Mouse (Mus musculus): ENCODE data around the gene Scn8a. TPM values are rescaled to one million over a fixed set of nuclear protein-coding genes. Genes with fewer than 3 reads are reported as not detected.

Scn8a gene
- polyA plus RNA-seq, 2 experiments from 2014 or later = 0.52 to 2.2 TPM

DNA sequence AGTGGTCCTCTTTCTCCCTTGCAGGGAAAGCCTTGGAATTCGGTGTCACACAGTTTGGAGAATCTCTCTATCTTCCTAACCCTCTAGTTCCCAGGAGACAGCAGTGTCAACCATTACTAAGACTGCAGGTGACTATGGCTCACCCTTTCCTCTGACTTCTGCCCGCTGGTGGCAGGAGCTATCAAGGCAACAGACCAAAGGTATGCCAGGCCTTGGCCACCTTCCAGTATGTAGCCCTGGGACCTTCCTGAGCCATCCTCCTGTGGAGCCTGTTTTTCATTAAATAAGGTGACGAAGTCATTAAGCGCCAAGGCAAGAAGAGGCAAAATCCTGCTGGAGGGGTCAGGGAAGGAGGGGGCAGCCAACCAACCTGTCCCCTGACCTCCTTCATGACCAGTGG lies 205.5 kb downstream of the Scn8a start:
- no peak for ATAC-seq

DNA sequence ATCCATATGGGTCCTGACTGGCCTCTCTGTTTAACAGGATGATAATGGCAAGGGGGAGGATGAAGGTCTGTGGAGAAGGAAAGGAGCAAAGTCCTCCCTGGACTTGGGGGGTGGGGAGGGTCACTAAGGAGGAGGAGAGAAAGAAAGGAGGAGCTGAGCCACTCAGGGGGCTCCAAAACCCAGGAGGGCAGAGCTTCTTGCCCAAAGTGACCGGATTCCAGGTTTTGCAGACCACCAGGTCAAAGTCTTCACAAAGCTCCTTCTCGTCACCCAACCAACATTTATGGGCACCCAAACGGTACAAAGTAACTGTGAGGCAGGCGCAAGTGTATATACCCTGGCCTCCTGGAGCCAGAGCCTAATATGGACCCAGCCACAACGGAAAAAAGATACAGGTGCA lies 206.0 kb downstream of the Scn8a start:
- ATAC-seq = no peak

DNA sequence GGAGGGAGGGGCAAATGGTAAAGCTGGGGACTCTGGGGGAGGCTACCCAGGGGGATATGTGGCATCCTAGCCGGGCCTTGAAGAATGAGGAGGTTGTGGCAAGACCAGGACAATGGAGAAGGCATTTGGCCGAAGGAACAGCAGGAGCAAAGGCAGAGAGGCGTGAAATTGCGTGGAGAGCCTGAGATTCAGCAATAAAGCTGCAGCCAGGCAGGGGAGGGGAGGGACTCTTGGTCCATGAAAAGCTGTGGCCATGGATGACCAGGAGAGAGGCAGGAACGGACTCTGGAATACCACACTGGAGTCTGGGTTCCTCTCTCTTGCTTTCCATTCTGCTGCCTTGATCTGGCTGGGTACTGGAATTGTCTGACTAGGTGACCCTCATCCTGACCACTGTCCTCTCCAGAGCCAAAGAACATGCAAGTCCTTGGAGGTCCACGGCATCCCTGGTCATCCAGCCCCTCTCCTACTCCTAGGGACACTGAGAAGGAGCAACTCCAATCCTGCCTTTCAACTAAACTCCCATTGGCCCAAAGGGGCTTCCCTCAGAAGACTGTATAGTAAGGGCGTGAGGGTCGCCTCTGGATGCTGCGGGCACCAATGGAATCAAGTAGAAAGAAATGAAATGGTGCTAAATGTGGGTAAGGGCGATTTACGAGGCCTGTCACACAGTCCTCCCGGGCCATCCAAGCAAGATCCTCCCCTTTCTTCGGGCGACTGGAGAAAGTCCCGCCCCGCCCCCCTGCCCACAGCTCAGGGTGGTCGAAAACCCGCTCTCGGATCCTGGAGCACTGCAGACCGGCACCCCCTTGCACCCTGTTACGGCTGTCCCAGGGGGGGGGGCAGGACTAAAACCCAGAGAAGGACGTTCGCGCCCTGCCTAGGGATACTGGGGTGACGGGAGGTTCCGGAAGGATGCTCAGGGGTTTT lies 206.7 kb downstream of the Scn8a start:
- no peak for ATAC-seq

DNA sequence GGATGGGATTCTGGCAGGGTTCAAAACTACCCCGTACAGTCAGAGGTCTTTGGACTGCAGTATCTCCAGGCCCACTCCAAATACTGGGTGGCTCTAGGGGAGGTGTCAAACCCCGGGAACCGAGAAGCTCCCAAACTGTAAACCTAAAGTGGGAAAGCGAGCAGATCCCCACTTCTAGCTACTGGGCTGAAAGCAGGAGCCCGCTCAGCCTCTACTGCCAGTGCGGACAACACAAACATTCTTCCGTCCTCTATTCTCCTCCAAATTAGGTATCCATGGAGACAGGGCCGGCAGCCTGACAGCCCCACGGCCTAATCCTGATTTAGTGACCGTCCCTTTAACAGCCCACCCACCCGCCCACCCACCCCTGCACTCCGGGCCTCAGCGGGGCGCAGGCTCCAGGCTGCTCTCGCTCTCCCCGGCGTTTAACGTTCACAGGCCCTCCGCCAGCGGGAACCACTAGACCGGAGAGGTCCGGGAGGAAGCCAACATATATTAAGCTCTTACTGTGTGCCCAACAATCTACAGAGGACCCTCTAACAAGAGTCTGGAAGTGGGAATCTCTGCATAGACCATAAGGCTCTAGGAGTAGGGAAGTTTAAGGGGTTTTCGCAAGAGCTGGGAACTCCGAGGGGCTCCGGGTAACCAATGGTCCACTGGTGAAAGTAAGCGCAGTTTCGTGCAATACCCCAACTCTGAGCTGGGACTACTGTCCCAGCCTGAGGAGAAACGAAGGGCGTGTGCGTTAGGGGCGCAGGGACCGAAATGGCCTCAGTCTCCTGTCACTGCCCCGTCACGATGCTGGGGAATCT lies 207.5 kb downstream of the Scn8a start:
- ATAC-seq = no peak

DNA sequence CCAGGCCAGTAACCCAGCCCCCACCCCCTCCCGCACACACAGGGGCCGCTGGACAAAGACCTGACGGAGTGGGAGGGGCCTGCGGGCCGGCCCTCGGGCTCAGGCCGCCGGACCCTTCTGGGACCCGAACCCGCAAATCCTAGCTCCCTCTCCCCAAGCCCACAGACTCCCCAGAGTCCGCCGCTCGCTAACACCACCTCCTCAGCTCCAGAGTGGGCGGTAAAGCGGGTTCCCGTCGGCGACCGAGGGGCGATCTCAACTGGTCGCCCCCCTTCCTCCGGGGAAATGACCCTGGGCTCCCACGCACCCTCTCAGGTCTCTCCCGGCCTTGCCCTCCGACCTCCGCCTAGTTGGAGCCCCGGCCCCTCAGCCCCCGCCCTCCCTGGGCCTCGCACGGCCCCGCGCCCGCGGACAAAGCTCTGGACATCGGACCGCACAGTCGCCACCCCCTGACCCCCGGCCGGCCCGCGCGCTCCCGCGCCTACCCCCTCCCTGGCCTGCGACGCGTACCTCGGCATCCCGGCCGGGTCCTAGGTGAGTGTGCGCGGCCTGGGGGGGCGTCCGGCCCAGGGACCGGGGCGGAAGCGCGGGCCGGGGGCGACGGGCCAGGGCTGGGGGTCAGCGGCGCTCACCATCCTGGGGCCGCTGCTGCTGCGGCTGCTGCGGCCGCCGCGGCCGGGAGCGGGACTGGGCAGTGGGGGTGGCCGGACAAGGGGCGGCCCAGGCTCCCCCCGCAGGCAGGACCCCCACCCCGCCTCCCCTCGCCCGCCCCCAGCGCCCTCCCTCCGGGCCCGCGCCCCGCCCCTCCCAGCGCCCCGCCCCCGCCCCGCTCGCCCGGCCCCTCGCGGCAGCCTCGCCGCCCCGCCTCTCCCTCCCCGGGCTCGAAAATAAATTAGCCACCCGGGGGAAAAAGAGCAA lies 208.4 kb downstream of the Scn8a start, which contains the start of gene Fignl2:
Fignl2 (minus strand) TSS at position 755 of the 918 bp plus-strand sequence.
- no peak for ATAC-seq

DNA sequence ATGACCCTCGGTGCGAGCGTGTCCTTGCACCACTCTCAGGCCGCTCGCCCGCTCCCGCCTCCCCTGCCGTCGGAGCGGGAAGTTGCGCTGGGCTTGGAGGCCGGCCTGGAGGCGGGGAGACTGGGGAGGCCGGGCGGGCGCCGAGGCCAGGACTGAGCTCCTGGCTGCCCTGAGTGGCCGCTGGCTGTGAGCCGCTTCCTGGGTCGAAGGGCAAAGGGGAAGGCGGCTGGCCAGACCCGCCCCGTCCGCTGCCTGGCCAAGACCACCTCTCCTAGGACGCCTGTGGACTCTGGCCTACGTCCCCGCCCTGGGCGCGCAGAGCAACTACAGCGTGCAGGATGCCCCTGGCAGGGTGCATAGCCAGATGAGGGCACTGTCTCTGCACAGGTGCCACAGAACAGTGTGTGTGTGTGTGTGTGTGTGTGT lies 209.1 kb downstream of the Scn8a start:
- ATAC-seq = no peak

DNA sequence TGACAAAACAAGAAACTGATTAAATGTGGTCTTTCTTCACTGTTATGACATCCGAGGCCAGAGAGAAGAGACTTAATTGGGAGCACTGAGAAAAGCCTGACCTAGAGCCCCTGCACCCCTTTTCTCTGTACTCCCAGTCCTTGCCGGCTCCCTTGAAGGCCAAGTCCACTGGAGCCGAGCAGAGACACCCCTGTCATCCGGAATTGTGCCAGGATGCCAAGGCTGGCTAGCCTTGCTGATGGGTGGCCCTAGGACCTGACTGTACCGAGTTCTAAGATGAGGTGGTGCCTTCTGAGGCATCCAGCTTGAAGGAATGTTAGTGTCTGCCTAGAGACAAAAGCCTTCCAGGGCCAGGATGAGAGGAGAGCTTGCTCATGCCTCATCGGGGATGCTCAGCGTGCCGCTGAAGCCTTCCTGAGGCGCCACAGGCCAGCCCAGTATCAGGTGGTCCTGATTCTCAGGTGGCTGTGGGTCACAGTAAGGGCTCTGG lies 210.4 kb downstream of the Scn8a start:
- no peak for ATAC-seq

DNA sequence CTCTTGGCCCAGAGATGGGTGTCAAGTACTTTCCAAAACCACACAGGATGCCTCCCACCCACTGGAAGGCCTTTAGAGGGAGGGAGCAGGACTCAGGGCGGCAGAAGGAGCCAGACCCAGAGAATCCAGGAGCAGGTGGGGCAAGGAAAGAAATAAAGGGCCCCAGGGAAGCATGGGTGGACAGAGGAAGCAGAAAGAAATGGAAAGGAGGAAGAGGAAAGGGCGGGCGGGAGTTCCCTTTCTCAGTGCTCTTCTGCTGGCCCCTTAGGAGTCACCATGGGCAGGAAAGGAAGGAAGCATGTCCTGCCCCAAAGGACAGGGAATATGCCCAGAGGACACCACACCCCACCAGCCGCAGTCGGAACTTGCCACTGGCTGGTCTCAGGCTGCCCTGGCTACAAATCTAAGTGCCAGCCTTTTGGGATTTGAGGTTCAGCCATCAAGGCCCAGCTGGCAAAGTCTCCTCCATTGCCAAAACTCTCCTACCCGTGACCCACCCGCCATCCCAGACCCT lies 211.4 kb downstream of the Scn8a start:
- ATAC-seq = no peak

DNA sequence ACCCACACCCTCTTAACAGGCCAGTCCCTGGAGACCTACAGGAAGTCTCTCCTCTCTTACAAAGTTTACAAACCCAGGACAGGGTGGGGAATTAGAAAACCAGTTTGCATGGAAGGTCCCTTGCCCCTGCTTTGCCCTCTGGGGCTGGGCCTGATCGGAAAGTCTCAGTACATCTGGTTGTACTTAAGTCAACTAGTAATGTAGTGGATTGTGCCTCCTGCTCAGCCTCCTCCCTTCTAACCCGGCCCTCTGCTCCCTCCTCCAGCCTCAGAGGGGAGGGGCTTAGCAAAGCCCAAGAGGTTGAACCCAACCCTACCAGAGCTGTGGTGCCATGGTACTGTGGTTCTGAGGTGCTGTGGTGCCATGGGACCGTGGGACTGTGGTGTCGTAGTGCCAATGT lies 212.6 kb downstream of the Scn8a start:
- no peak for ATAC-seq

DNA sequence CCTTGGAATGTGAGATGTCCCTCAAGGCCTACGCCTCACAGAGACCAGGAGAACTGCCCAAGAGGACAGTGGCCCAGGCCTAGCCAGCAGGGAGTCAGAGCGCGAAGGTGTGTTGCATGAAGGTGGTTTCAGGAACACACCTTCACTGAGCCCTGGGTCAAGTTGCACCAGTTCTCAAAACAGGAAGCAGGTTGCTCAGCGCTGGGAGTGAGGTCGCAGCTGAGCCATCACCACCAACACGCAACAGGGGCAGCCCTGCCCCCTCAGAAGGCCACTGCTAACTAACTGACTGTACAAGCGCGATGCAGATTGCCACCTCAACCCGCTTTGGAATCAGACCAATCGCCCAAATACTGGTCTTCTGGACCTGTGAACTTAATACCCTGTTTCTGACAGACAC lies 214.8 kb downstream of the Scn8a start:
- no peak for ATAC-seq

DNA sequence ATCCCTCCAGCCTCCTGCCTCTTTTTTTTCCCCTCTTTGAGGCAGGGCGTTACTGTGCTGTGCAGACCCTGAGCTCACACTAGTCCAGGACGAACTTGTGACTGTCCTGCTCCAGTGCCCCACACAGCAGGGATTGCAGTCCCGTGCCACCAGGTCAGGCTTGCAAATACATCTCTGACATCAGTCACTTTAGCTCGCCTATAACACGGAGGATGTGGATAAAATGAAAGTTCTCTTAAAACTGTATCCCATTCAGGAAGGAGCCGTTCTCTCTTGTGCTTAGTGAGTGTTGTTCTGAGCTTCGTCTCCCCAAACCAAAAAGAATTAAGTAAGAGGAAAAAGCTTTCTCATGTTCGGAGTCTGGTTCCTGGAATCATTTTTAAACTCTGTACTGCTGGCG lies 216.8 kb downstream of the Scn8a start:
- ATAC-seq = no peak

DNA sequence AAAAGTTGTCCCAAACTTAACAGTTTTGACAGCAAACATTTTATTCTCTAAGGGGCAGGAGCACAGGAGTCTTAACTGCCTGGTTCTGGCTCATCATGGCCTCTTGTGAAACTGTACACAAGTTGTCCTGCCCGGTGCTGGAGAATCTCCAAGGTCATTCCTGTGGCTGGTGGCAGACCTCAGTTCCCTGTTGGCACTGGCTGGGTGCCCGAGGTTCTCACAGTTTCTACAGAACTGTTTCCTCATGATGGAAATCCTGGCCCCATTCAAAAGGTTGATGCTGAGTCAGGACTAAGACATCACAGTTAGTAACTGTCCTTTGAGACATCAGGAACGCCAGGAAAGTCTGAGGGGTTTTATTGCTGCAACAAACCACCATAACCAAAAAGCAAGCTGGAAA lies 217.3 kb downstream of the Scn8a start:
- no peak for ATAC-seq

DNA sequence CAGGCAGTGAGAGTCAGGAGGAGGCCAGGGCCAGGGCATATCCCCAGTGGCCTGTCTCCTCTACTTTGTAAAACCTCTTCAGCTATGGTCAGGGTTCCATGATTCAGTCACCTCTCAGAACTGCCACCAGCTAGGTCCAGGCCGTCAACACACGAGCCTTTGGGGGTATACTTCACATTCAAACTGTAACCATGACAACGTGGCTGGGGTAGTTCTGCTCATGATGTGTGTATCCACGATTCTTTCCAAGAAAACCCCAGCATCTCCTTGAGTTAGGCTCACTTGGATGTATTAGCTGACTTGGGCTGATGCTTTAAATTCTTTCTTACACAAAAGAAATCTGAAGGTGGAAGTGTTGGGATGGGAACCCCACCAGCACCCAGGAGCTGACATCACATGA lies 218.6 kb downstream of the Scn8a start:
- ATAC-seq = no peak

DNA sequence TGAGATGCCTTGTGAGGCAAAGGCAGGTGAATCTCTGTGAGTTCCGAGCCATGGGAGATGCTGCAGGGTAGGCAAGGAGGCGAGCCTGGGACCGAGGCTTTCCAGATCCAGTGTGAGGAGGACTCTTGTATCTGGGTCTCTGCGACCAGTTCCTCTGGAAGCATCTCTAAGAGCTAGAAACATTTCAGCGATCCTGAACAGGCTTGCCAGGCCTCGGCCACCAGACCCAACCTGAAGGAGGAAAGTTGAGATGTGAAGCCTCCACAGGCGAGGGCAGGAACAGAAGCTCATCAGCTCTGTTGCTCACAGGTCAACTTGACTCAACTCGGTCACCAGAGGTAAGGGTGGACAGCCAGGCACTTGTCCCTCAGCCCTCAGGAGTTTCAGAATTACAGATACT lies 221.9 kb downstream of the Scn8a start:
- ATAC-seq = no peak

DNA sequence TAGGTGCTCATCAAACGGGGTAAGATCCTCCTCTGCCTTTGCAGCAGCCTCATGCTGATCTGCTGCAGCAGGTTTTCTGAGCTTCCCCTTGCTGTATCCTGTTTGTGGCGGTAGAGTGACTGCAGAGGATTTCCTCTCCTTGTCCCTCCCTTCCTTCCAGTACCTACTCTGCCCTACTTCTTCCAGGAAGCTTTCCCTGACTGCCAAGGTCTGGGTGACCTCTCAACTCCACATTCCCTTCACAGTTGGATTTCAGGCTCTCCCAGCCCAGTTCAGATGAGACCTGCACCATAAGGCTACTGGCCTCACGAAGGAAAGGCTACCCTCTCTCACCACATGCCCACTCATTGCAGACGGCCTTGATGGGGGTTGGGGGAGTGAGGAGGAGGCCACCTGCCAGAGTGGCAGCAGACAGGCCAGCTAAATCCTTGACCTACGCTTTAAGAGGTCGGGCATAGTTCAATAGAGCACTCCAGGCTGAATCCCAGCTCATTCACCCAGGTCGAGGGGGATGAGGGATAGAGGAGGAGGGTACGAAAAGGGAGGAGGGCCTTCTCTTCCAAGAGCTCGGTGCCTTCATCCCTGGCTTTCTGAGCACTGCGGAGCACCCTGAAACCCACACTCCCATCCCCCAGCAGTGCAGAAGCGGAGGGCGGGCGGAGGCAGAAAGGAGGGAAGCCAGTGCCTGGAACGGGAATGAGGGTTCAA lies 222.6 kb downstream of the Scn8a start:
- ATAC-seq = no peak

DNA sequence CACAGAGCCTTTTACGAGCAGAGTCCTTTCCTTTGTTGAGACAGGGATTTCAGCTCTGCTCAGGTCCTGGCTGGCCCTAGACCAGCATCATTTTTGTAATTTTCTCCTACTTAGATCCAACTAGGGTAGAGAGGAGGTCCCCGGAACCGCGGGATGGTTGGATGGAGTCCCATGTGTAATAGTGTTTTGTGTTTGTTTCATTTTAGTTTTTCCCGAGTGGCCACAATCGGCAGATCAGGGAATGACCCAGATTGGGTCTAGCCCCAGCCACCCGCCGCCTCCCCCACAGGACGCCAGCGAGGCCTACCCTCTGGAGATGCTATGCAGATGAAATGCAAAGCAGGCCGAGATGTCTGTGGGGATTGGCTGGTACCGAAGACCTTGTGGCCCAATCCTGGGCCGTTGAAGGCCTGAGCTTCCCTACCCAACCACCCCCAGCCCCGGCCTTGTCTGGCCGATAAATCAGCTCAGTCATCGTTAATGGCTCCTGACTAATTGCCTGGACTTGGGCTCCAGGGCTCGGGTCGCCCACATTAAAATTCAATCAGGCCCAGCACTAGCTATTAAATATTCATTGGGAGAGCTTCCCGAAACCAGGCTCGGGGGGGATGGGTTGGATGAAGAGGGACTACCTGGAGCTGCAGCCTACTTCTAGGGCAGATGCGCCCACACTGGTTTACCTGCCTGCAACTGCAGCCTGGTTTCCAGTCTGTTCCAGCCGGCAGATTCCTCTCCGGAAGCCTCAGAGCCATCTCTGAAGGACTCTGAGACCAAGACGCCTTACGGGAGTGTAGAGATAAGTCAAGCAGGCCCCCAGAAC lies 223.4 kb downstream of the Scn8a start:
- no peak for ATAC-seq

DNA sequence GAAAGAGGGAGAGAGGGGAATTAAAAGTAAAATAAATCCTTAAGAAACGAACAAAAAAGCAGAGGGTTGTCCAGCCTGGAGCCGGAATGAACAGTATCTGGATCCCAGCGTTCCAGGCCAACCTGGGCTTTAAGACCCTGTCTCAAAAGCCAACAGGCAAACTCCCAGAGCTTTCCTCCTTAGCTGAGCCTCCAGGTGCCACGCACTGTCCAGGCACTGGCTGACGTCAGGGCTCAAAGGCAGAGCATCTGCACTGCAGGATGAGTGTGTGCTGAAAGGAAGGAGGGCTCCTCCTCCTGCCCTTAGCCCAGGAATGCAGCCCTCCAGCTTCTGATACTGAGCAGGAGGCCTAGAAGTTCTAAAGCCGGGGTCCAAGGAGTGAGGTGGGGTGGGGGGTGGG lies 224.3 kb downstream of the Scn8a start:
- no peak for ATAC-seq

DNA sequence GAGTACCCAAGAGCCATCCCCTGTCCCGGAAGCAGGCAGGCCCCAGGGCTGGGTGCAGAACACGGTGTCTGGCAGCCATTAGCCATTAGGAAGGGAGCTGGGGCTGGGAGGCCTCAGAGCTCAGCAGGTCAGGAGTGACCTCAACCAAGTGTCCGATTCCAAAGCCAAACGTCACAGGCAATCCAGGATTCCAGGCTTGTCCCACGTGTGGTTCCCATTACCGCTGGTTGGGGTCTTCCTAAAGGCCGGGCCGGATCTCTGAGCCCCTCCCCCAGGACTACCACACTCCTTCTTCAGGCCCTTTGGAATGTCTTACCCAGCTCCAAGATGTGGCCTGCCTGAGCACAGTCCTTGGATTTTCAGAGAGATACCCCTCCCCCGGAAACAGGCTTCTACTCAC lies 225.3 kb downstream of the Scn8a start:
- no peak for ATAC-seq

DNA sequence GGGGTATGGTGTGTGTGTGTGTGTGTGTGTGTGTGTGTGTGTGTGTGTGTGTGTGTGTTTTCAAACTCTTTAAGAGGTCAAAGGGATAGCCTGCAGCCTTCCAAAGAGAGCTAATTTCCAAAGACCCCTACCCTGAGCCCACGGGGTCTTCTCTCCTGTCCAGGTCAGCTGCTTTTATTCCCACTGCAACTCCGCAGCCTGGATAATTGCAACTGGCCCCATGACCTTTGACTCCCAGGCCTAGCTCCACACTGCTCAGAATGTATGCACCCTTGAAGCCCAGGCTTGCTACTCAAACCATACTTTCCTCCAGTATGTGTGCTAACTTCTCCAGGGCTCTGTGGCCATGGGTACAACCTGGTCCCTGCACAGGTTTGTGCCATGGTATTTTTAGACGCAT lies 225.7 kb downstream of the Scn8a start:
- ATAC-seq = no peak
